Mouse (Mus musculus): ENCODE data around the gene Slc22a16.

Slc22a16 gene

GRCm38 (mm10) chr10:40597177-40597576 is 27.0 kb downstream of the Slc22a16 start:
- in situ Hi-C loops (cut with MboI; ENCODE audit: low sequenced_read_pairs): no loop called here

- in situ Hi-C loops (cut with MboI; ENCODE audit: low sequenced_read_pairs): no loop called here
Observed at GRCm38 (mm10) chr10:40604706-40605394, 34.7 kb downstream of the Slc22a16 start.

- in situ Hi-C loops (cut with MboI; ENCODE audit: low sequenced_read_pairs): no loop called here
Observed at GRCm38 (mm10) chr10:40617973-40618372, 47.8 kb downstream of the Slc22a16 start.

- in situ Hi-C loops (cut with MboI; ENCODE audit: low sequenced_read_pairs): no loop called here
Observed at GRCm38 (mm10) chr10:40619760-40620159, 49.6 kb downstream of the Slc22a16 start.

- in situ Hi-C loops (cut with MboI; ENCODE audit: low sequenced_read_pairs): no loop called here
Observed at GRCm38 (mm10) chr10:40629140-40629539, 59.0 kb downstream of the Slc22a16 start.

GRCm38 (mm10) chr10:40629656-40630311 is 59.6 kb downstream of the Slc22a16 start, which contains the start of gene Ddo:
Ddo (plus strand) TSS chr10:40630011.
- in situ Hi-C loops (cut with MboI; ENCODE audit: low sequenced_read_pairs): no loop called here

GRCm38 (mm10) chr10:40630457-40630856 is 60.3 kb downstream of the Slc22a16 start:
- in situ Hi-C loops (cut with MboI; ENCODE audit: low sequenced_read_pairs): no loop called here

- in situ Hi-C loops (cut with MboI; ENCODE audit: low sequenced_read_pairs): no loop called here
Observed at GRCm38 (mm10) chr10:40630961-40631360, 60.8 kb downstream of the Slc22a16 start.

GRCm38 (mm10) chr10:40632087-40632486 is 62.0 kb downstream of the Slc22a16 start:
- in situ Hi-C loops (cut with MboI; ENCODE audit: low sequenced_read_pairs): no loop called here

GRCm38 (mm10) chr10:40637331-40637730 is 67.2 kb downstream of the Slc22a16 start:
- in situ Hi-C loops (cut with MboI; ENCODE audit: low sequenced_read_pairs): no loop called here

GRCm38 (mm10) chr10:40638276-40638675 is 68.1 kb downstream of the Slc22a16 start:
- in situ Hi-C loops (cut with MboI; ENCODE audit: low sequenced_read_pairs): no loop called here

GRCm38 (mm10) chr10:40638823-40639819 is 69.0 kb downstream of the Slc22a16 start:
- in situ Hi-C loops (cut with MboI; ENCODE audit: low sequenced_read_pairs): no loop called here

- in situ Hi-C loops (cut with MboI; ENCODE audit: low sequenced_read_pairs): no loop called here
Observed at GRCm38 (mm10) chr10:40640406-40640805, 70.3 kb downstream of the Slc22a16 start.

- in situ Hi-C loops (cut with MboI; ENCODE audit: low sequenced_read_pairs): no loop called here
Observed at GRCm38 (mm10) chr10:40641901-40642300, 71.8 kb downstream of the Slc22a16 start.

- in situ Hi-C loops (cut with MboI; ENCODE audit: low sequenced_read_pairs): no loop called here
Observed at GRCm38 (mm10) chr10:40643126-40643525, 73.0 kb downstream of the Slc22a16 start.

- in situ Hi-C loops (cut with MboI; ENCODE audit: low sequenced_read_pairs): no loop called here
Observed at GRCm38 (mm10) chr10:40644456-40644855, 74.3 kb downstream of the Slc22a16 start.

GRCm38 (mm10) chr10:40645346-40645745 is 75.2 kb downstream of the Slc22a16 start:
- in situ Hi-C loops (cut with MboI; ENCODE audit: low sequenced_read_pairs): no loop called here

- in situ Hi-C loops (cut with MboI; ENCODE audit: low sequenced_read_pairs): no loop called here
Observed at GRCm38 (mm10) chr10:40648776-40649175, 78.6 kb downstream of the Slc22a16 start.

GRCm38 (mm10) chr10:40649634-40650033 is 79.5 kb downstream of the Slc22a16 start:
- in situ Hi-C loops (cut with MboI; ENCODE audit: low sequenced_read_pairs): no loop called here

GRCm38 (mm10) chr10:40651676-40652075 is 81.5 kb downstream of the Slc22a16 start:
- in situ Hi-C loops (cut with MboI; ENCODE audit: low sequenced_read_pairs): no loop called here
